Mouse (Mus musculus) naive thymus-derived CD4-positive, alpha-beta T cell, adult 5 months (primary cell): Measurements from ENCODE around the gene Neurl2. TPM values are rescaled to one million over a fixed set of nuclear protein-coding genes. Genes with fewer than 3 reads are reported as not detected.

ENCODE experiments used
- polyA plus RNA-seq: library from polyadenylated mRNA; unstranded; fragments of 100-300 nt; shearing (Covaris generic); gene quantifications from one replicate; pipeline ENCODE4 v1.2.1, GENCODE M21; 2017

Gene Neurl2
- 1.9 TPM for polyA plus RNA-seq

GRCm38 (mm10) chr2:164833314-164833959, at the start of gene Neurl2:
Neurl2 (minus strand) TSS chr2:164833456.

DNA sequence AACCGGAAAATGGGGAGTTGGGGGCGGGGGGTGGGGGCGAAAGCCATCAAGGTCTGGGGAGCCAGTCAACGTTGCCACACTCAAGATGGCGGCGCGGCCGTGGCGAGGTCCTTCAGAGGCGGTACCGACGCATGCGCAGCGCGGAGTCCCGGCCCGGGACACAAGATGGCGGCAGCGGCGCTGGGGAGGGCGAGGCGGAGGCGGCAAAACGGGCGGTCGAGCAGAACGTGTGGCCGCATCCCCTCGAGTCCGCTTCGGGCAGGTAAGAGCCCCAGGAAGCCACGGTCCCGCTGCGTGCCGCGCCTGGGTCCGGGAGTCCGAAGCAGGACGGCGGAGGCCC, 45.9 kb upstream of the Neurl2 start, which contains the start of gene Pcif1:
Gene Pcif1, plus strand, starts transcription at position 77 of the 340 bp plus-strand sequence.

GRCm38 (mm10) chr2:164857101-164857821, 24.0 kb upstream of the Neurl2 start, which contains the start of gene Pltp:
Pltp (minus strand) TSS chr2:164857711.

GRCm38 (mm10) chr2:164832748-164833301, 431 bp downstream of the Neurl2 start, which contains the start of gene Ctsa:
Ctsa (plus strand) TSS chr2:164832873.

GRCm38 (mm10) chr2:164828437-164828836, 4.8 kb downstream of the Neurl2 start, which contains the start of gene Spata25:
Spata25 (minus strand) TSS chr2:164828537.

GRCm38 (mm10) chr2:164822636-164823165, 10.6 kb downstream of the Neurl2 start, which contains the start of gene Zswim1:
Zswim1 (plus strand) TSS chr2:164822686.

DNA sequence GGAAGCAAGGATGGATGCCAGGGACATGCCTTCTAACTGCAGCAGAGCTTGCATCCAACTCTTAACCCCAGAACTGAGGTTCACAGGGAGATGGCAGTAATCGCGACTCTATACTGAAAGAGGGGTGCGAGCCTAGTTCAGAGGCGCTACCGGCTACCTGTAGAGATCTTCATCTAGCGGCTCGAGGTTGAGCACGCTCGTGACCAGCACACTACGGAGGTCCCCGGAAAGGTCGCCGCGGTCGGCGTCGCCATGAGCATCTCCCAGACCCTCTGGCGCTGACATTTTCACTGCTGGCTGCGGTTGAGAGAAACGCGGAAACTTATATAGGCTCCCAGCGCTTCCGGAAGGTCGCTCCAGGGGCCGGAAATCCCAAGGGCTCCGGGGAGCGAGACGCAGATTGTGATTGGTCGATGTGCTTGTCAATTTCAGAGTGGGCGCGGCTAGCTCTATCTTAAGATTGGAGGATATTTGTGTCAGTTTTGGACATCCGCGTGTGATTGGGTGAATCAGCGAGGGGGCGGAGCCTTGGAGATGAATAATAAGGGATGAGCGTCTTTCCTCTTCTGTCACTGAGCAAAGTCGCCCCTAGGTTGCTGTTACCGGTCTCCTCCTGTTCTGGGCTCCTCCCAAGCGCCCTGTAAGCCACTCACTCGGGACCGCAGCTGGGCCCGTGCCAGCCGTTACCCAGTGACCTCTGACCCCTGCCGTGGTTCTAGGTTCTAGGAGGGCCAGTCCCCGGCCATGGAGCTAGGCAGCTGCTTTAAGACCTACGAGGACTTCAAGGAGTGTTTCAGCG, 28.5 kb downstream of the Neurl2 start, which contains the start of the genes Acot8 and Zswim3:
Gene Acot8, minus strand, starts transcription at position 350 of the 799 bp plus-strand sequence.
Gene Zswim3, plus strand, starts transcription at position 566 of the 799 bp plus-strand sequence.

GRCm38 (mm10) chr2:164785481-164786387, 47.5 kb downstream of the Neurl2 start, which contains the start of gene Snx21:
Snx21 (plus strand) TSS chr2:164785823.

Other genes starting within 250 kb of the Neurl2 start
- gene Wfdc6a, start 248.0 kb downstream of the Neurl2 start, polyA plus RNA-seq = not detected
- not detected for gene Eppin, start 239.9 kb downstream of the Neurl2 start, polyA plus RNA-seq
- gene Wfdc6b, start 219.9 kb downstream of the Neurl2 start, polyA plus RNA-seq = not detected
- gene Wfdc8, start 219.8 kb downstream of the Neurl2 start, polyA plus RNA-seq = not detected
- not detected for gene Wfdc16, start 194.7 kb downstream of the Neurl2 start, polyA plus RNA-seq
- gene Wfdc10, start 177.4 kb downstream of the Neurl2 start, polyA plus RNA-seq = not detected
- not detected for gene Wfdc9, start 176.9 kb downstream of the Neurl2 start, polyA plus RNA-seq
- not detected for gene Wfdc11, start 159.4 kb downstream of the Neurl2 start, polyA plus RNA-seq
- gene Wfdc13, start 148.3 kb downstream of the Neurl2 start, polyA plus RNA-seq = not detected
- not detected for gene Spint4, start 135.0 kb downstream of the Neurl2 start, polyA plus RNA-seq
- not detected for gene Spint5, start 118.2 kb downstream of the Neurl2 start, polyA plus RNA-seq
- not detected for gene Wfdc3, start 87.5 kb downstream of the Neurl2 start, polyA plus RNA-seq
- 68.5 TPM for gene Dnttip1, start 87.5 kb downstream of the Neurl2 start, polyA plus RNA-seq
- 0.45 TPM for gene Ube2c, start 63.6 kb downstream of the Neurl2 start, polyA plus RNA-seq
- not detected for gene Tnnc2, start 53.5 kb downstream of the Neurl2 start, polyA plus RNA-seq
- gene Snx21, start 47.6 kb downstream of the Neurl2 start, polyA plus RNA-seq = 5.0 TPM
- gene Acot8, start 28.6 kb downstream of the Neurl2 start, polyA plus RNA-seq = 24.1 TPM
- gene Zswim3, start 28.4 kb downstream of the Neurl2 start, polyA plus RNA-seq = 2.2 TPM
- 21.6 TPM for gene Zswim1, start 10.8 kb downstream of the Neurl2 start, polyA plus RNA-seq
- gene Spata25, start 4.9 kb downstream of the Neurl2 start, polyA plus RNA-seq = not detected
- gene Ctsa, start 583 bp downstream of the Neurl2 start, polyA plus RNA-seq = 109 TPM
- 0.31 TPM for gene Pltp, start 24.3 kb upstream of the Neurl2 start, polyA plus RNA-seq
- gene Pcif1, start 45.8 kb upstream of the Neurl2 start, polyA plus RNA-seq = 160 TPM
- 48.9 TPM for gene Zfp335, start 78.3 kb upstream of the Neurl2 start, polyA plus RNA-seq
- gene Mmp9, start 107.3 kb upstream of the Neurl2 start, polyA plus RNA-seq = not detected
- not detected for gene Slc12a5, start 127.3 kb upstream of the Neurl2 start, polyA plus RNA-seq
- 48.6 TPM for gene Ncoa5, start 201.4 kb upstream of the Neurl2 start, polyA plus RNA-seq
- 0.36 TPM for gene Cd40, start 222.2 kb upstream of the Neurl2 start, polyA plus RNA-seq